Mouse (Mus musculus): ENCODE measurements around the gene Dvl2.

Dvl2 gene

DNA sequence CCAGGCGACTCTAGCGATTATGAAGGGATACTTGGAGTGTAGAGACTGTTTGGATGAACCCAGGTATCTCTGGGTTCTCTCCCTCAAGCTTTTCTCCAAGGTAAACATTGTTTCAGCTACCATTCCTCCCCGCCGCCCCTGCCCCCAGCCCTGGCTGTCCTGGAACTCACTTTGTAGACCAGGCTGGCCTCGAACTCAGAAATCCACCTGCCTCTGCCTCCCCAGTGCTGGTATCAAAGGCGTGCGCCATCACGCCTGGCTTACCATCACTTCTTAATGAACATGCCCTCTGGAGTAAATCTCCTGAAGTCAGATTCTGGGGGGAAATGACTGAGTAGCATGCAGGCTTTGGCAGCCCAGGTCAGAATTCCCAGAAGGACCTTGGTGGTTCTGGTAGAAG lies 18.2 kb upstream of the Dvl2 start, which contains the start of gene Elp5:
Elp5 (minus strand) TSS at position 293 of the 400 bp plus-strand sequence.
- DNase-seq: peak; percentile 36

DNA sequence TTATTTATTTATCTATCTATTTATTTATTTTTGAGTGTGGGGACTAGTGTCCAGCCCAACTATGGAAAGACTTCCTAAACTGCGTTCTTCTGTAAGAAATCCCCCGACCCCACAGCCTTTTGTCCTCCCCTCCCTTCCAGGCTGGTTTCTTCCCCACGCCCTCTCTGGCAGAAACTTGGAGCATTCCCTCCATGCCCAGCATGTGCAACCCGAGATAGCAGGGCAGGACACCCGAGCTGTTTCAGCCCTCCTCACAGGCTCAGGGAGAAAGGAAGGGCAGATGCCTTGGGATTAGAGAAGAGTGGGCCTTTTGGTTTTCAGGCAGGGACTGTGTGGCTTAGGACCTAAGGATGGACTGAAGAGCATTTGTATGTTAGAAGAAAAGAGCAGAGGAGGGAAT lies 17.5 kb upstream of the Dvl2 start:
- peak; percentile 42 for DNase-seq

DNA sequence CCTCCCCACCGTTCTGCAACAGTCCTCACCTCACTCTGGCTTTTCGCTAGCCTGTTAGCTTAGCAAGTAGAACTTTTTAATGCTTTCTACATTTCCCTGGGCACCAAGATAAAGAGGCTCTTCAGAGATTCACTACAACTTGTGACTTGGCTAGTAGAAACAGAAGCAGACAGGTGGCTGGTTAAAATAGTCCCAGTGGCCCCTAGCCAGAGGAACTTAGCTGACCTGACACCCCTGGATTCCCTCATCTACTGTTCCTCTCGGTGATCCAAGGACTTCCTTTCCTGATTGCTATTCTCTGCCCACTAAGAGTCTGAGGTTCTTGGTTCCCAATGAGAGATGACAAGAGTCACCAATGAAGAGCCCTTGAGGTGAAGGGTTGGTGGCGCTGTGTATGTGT lies 17.0 kb upstream of the Dvl2 start:
- DNase-seq: no peak

DNA sequence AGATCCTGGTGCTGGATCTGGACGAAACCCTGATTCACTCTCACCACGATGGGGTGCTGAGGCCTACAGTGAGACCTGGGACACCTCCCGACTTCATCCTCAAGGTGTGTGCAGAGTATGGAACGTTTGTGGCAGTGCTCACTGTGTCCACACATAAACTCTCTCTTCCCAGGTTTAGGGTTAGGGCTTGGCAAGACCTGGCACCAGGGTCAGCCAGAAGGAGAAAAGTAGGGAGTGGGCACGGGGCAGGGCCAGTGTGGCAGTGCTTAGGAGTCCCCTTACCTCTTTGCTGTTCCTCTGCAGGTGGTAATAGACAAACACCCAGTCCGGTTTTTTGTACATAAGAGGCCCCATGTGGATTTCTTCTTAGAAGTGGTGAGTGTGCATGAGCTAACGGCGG lies 16.0 kb upstream of the Dvl2 start:
- no peak for DNase-seq

DNA sequence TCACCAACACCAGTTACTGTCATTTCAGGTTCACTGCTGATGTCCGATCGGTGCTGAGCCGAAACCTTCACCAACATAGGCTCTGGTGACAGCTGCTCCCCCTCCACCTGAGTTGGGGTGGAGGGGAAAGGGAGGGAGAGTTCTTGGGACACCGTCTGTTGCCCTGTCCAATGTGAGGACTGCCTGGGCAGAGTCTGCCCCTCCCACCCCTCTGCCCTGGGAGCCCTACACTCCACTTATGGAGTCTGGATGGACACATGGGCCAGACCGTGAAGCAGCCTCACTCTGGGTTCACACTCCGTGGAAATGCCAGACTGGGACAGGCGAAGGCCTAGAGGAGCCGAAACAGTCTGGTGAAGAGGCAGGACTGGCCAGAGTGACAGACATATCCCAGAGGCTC lies 10.4 kb upstream of the Dvl2 start:
- peak; percentile 63 for DNase-seq

DNA sequence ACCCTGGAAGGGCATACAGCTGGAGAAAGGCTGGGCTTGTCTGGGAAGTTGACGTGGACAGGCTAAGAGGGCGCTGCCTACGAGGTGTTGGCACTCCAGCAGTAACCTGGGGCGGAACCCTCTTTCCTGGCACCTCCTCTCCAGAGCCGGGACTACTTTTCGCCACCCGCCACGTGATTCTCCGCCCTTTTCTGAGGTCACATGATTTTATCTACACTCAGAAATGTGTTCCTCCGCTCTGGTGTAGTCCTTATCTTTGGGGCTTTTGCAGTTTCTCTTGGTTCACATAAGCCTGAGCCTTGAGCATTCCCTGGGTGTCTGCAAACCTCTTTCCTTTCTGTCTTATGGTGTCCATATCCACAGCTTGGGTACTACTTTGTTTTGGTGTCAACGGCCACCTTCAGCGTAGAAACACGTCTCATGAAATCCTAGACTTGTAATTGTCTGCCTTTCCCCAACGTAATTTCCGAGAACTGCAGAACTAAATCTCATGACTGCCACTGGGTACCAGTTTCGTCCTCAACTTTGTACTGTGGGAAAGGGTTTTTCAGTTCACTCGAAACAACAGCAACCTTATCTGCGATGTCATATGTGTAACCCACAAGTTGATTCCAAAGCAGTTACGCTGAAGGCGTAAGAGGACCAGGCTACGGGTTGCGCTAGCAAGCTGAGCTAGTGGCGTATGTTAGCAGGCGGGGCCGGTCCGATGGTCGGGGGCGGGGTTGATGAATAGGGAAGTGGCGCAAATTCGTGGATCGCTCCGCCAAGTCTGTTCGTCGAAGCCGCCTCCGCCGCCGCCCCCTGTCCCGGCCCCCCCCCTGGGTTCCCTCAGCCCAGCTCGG lies 9.3 kb upstream of the Dvl2 start, which contains the start of gene Gabarap:
Gabarap (plus strand) TSS at position 294 of the 842 bp plus-strand sequence.
- peak; percentile 94 for DNase-seq

DNA sequence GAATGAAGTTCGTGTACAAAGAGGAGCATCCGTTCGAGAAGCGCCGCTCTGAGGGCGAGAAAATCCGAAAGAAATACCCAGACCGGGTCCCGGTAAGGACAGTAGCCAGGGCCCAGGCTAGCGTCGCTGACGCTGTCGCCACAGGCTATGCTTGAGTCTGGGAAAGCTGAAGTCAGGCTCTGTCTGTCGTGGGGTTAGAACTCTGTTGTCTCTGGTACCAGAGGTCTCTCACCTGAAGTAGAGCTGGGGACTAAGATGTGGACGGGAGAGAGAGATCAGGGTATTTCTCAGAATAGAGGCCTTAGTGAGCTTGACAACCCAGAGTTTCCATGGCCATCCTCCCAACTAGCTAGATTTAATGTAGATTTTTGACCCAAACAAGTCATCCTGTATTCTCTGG lies 8.7 kb upstream of the Dvl2 start:
- no peak for DNase-seq

DNA sequence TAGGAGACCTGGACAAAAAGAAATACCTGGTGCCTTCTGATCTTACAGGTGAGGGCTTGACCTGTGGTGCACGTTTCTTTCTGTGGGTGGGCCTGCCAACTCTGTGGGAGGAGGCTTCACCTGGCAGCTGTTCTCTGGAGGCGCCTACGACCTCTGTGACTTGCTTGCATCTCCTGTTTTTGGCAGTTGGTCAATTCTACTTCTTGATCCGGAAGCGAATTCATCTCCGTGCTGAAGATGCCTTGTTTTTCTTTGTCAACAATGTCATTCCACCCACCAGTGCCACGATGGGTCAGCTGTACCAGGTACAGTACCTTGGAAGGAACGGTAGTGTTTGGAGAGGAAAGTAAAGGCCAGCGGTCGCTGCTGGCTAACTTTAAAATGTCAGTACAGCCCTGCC lies 8.0 kb upstream of the Dvl2 start:
- DNase-seq: peak; percentile 73

DNA sequence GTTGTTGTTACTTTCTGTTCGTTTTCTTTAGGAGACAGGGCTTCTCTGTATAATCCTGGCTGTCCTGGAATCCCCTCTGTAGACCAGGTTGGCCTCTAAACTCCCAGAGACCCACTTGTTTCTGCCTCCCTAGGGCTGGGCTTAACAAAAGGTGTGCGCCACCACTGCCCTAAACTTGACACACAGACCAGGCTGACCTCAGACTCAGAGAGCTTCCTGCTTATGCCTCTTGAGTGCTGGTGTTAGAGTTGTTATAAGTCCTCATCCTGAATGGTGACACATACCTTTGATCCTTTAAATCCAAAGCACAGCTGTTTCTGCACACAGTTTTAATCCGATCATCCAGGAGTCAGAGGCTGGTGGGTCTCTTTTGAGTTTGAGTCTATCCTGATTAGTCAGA lies 7.5 kb upstream of the Dvl2 start:
- peak; percentile 40 for DNase-seq

DNA sequence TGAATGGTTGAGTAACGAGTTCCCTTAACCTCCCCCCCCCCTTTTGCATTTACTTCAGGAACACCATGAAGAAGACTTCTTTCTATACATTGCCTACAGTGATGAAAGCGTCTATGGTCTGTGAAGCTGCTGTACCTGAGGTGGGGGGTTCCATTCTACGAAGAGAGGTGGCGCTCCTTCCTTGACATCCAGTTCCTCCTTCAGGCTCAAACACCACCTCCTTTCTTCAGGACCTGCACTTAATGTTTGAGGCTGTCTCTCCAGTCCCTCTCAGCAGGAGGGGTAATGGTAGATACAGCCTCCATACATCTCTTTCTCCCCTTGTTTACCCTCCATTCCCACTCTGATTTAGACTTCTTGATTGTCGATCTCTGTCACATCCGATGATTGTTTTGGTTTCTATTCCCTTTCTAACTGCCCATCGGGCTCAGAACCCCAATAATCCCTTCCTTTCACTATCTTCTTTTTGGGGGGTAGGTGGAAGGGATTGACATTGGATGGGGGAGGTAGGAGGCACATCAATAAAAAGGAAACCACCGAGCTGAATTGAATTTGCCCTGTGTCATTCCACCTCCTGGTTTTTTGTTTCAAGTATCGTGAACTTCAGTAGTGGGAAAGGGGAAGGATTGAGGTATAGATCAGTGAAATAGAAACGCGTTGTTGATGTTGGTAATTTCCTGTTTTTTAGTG lies 5.8 kb upstream of the Dvl2 start:
- peak; percentile 57 for DNase-seq

DNA sequence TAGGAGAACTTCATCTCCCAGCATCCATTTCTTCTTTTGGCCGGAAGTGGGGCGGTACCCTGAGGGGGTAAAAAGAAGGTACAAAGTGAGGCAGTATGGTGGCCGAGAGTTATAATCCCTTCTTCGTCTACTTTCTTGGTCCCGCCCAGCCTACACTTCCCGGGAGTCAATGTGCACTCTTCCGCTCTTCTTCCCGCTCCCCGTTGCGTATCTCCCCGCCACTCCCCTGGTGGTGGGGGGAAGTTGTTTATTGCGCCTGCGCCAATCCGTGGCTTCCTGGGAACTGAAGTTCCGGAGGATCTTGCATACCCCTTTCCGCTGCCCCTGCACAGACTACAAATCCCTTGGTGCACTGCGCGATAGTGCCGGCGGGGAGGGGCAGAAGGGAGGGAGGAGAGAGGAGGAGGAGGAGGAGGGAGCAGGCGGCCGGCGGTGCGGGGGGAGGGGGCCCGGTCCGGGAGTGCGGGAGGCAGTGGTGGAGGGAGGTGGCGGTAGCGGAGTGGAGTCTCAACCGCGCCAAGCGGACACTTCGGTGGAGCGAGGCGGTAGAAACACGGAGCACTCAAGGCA lies 4.9 kb upstream of the Dvl2 start, which contains the start of gene Phf23:
Phf23 (plus strand) TSS at position 387 of the 570 bp plus-strand sequence.
- DNase-seq: peak; percentile 99

DNA sequence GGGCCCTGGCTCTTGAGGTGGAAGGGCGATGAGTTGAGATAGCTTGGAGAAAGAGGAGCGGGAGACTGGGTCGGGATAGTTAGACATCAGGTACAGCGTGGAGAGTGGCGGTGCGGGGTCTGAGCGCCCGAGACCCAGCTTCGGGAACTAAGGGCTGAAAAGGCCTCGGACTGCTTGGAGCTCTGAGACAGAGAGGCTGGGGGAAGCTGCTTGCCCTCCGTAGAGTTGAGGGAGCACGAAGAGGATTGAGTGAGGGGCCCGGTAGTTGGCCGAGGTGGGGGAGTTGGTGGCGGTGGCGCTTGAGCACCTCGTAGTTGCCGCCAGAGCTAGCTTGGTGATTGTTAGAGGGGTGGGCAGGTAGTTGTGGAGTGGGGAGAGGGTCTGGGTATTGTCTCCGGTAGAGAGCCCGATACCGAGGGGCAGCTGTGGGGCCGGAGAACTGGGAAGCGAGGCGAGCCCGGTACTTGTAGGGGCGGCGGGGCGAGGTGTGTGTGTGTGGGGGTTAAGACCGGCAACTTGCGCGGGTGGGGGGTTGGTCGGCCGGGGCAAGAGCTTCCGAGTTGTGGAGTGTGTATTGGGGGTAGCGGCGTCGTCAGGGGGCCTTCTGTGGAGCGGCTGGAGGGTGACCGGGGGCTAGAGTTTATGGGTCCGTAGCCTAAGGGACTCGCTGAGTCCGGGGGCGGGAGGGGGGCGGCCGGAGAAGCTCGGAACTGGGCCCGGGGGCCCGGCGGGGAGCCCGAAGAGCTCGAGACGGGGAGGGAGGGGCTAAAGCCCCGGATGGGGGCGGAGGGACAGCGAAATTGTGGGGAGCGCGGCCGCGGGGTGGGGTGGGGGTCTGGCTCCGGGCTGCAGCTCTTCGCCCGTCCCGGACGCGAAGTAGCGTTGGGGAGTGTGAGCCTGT lies 4.0 kb upstream of the Dvl2 start:
- peak; percentile 73 for DNase-seq

DNA sequence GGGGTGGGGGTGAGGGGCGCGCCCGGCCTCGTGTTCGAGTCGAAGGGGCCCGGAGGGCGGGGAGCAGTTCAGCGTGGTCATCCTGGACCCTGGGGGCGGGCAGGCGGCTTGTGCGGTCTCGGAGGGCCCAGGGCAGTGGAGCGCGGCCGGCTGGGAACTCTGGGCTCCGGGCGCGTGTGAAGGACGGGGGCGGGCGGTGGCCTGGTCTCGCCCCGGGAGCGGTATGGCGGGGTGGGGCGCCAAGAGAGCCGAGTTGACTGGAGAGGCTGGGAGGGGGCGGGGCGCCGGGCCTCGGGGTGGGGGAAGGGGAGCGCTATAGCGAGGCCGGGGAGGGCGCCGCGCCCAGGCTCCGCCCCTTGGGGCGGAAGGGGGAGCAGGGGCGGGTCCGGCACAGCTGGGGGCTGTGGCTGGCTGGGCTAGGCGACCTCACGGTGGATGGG lies 3.3 kb upstream of the Dvl2 start:
- peak; percentile 84 for DNase-seq

DNA sequence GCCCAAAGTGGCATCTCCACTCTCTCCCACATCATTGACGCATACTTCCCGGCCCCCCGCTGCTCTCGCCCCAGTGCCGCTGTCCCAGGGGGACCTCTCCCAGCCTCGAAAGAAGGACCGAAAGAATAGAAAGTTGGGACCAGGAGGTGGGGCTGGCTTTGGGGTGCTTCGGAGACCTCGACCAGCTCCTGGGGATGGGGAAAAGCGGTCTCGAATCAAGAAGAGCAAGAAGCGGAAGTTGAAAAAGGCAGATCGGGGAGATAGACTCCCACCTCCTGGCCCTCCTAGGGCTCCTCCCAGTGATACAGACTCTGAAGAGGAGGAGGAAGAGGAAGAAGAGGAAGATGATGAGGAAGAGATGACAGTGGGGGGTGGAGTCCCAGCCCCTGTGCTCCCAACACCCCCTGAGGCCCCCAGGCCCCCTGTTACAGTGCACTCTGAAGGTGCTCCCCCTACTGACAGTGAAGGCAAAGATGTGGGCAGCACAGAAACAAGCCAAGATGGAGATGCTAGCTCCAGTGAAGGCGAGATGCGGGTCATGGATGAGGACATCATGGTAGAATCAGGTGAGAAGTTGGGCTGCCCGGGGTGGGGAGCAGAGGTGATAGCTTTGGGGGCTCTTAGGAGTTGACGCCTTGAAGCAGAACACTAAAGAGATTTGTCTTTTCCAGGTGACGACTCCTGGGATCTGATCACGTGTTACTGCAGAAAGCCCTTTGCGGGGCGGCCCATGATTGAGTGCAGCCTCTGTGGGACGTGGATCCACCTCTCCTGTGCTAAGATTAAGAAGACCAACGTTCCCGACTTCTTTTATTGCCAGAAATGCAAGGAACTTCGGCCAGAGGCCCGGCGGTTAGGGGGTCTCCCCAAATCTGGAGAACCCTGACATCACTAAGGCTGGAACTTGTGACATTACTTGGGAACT lies 1.6 kb upstream of the Dvl2 start:
- DNase-seq: peak; percentile 73

DNA sequence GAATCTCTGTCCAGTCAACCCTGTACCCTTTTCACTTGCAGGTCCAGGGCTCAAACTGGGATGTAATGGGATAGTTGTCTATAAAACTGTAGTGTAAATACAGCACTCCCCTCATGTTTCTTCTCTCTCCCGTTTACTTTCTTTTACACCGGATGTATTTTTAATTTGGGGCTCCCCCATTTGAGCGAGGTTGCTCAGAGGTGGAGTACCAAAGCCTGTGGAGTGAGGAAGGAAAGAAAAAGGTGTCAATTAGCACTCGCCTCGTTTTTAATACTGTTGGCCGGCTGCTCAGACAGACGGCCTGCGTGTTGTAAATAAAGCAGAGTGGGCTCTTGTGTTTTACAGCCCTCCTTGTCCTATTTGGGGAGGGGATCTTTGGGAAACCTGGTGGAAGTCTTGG lies 729 bp upstream of the Dvl2 start:
- no peak for DNase-seq

DNA sequence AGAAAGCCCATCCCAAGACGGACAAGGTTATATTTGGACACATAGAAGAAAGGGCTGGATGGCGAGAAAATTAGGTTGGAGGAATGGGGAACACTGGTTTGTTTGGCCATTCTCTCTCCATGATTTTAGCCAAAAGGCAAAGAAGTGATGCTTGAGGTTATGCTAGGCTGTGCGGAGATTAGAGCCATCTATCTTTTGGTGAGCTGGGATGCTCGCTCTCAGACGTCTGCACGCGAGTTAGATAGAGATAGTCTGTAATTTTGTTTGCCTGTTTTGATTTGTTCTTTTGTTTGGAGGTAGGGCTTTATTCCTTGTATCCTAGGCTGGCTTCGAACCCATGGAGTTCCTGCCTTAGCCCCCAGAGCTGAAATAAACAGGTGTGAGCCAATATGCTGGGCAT lies 764 bp downstream of the Dvl2 start:
- DNase-seq: no peak

DNA sequence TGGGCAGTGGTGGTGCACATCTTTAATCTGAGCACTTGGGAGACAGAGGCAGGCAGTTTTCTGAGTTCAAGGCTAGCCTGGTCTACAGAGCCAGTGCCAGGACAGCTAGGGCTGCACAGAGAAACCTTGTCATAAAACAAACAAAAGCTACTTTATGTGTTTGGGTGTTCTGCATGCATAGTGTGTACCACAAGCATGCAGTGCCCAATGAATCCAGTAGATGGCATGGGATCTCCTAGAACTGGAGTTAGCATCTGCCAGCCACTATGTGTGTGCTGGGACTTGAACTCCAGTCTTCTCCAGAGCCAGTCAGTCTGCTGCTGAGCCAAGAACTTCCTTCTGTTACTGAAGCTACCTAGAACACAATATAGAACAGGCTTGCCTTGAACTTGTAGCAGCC lies 1.5 kb downstream of the Dvl2 start:
- no peak for DNase-seq

DNA sequence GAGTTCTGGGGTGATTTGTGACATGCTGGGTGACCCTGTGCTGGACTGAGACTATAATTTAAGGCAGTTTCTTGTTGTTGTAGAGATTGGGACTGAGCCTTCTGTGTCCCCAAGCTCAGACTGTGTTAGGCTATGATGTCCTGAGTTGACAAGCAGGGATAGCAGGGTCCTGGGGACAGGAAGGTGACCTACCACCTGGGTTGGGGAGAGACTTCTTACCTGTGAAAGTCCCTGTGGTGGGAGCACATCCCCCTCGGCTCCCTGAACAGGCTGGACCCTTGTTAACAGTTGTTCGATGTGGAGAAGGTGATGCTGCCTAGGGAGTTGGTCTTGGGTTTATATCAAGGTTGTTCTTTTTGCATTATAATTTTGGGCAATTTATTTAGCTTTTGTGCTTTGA lies 2.1 kb downstream of the Dvl2 start:
- no peak for DNase-seq

DNA sequence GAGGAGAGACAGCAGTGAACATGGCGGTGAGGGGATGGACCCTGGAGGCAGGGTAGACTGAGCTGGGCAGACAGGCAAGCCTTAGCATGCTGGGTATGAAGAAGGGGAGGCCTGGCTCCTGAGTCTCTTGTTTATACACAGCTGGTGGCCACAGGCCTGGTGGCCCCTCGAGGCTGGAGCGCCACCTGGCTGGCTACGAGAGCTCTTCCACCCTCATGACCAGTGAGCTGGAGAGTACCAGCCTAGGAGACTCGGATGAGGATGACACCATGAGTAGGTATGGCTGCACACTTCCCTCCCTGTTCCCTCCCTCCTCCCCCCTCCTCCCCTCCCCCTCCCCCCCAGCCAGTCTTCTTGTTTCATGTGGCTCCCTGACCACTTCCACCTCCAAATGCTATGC lies 5.1 kb downstream of the Dvl2 start:
- no peak for DNase-seq

DNA sequence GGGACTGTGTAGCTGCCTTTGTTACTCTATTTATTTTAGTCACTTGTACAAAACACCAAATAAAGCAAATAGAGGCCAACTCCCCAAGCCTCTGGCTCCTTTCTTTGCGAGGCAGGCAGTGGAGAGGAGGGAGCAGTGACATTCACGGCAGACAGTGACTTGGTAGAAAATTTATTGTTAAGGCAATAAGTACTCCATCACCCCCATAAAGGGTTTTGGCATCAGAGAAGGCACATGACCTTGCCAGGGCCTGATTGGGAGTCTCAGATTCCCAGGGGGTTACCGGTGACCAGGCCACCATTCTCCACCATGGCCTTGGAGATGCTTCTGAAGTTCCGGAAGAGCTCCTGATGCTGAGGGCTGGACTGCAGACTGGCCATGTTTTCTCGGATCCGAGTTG lies 9.6 kb downstream of the Dvl2 start:
- DNase-seq: no peak

DNA sequence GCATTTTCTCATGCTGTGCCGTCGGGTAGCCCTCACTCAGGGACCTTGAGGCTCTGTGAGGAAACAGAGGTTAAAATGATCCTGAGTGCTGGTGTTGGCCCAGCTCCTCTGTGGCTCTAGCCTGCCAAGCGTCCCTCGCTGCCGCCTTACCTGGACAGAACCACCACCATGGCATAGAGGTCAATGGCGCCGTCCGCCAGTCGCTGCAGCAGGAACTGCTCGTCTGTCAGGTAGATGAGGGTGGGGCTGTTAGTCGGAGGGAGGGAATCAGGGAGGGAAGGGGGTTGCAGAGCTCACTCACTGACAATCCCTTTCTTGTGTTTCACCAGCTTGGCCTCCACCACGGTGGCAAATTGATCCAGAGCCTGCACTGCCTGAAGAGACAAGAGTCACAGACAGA lies 10.2 kb downstream of the Dvl2 start:
- DNase-seq: no peak

DNA sequence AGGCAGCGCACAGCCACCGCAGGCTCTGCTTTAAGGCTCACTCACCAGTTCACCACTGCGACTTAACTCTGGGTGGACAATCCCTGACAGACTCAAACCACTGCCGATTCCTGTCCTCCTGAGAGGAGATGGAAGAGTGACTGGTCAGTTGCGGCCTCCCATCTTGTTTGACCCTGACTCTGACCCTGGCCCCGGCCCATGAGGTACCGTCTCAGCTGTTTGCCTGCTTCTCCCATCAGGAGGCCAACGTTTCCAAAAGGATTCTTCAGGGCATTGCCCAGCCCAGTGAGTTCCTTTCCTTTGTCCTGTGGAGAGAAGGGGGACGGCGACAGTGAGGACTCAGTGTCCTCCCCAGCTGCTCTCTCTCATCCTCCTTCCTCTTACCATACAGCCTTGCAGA lies 10.6 kb downstream of the Dvl2 start:
- DNase-seq: no peak
